Mouse (Mus musculus): ENCODE data around the gene Fancg.
"Not testable (repeated sequence)": the region's sequence is repeated elsewhere in the genome, so short reads cannot be mapped to it uniquely, and the experiment has no call there.

The Fancg gene

GRCm38 (mm10) chr4:42999451-43000140 is 10.7 kb downstream of the Fancg start:
- DNase-seq (ENCODE audit: low spot score) = peak; percentile 87

- no peak for DNase-seq (ENCODE audit: low spot score)
These were observed 12.3 kb downstream of the Fancg start for GRCm38 (mm10) chr4:42998022-42998421.

DNA sequence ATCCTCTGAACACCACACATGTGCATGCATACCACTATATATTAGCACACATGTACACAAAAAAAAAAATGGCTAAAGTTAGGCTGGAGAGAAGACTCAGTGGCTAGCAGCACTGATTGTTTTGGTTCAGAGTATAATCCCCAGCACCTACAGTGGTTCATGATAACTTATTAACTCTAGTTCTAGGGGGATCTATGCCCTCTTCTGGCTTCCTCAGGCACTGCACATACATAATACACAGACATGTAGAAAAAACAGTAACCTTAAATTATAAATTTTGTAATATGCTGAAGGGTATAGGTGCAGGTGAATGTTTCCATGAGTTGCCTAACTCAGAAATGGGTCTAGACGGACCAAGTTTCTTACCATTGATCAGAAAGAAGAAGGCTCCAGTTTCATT is 22.0 kb downstream of the Fancg start:
- no peak for DNase-seq (ENCODE audit: low spot score)

DNA sequence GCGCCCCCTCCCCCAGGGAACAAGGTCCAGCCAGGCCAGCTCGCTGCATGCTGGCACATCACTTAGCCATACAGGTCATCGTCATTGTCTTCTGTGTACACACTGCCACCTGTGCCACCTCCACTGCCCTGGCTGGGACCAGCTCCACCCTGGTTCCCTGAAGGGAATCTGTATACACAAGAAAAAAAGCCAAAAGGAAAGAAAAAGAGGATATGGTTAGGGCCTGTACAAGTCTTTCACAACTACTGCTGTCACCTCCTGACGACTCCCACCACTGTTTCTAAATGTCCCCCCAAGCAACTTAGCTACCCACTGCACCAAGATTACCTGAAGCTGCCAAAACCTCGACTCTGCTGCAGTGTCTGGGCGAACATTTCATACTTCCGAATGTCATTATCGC is 29.8 kb downstream of the Fancg start:
- DNase-seq (ENCODE audit: low spot score) = not testable (repeated sequence)

DNA sequence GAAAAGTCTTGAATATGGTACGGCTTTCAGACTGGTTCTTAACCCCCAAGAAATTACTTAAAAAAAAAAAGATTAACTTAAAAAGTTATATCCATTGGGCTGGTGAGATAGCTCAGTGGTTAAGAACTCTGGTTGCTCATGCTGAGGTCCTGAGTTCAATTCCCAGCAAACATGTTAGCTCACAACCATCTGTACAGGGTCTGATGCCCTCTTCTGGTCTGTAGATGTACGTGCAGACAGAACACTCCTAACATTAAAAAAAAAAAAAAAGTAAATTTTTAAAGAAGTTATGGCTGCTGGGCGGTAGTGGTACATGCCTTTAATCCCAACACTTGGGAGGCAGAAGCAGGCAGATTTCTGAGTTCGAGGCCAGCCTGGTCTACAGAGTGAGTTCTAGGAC is 32.2 kb downstream of the Fancg start:
- no peak for DNase-seq (ENCODE audit: low spot score)

GRCm38 (mm10) chr4:42973868-42974267 is 36.4 kb downstream of the Fancg start:
- no peak for DNase-seq (ENCODE audit: low spot score)

DNA sequence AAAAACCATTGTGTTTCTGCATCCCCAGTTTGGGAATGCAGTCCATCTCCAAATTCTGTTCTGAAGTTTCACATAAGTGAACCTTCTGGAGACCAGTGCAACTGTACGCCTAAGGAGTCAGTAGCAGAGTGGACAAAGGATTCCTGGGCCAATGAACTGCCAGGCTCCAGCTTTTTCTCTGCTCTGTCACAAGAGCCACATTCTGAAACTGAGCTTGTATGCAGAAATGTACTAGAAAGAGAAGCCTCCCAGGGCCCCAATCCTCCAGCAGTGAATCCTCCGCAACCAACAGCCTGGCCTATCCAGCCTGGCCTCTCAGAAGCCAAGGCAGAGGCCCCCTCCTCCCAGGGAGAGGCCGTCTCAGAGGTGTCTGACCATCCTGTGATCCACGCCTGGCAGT is 37.4 kb downstream of the Fancg start:
- no peak for DNase-seq (ENCODE audit: low spot score)

GRCm38 (mm10) chr4:42969304-42969703 is 41.0 kb downstream of the Fancg start, which contains the start of gene 1700022I11Rik:
TSS of gene 1700022I11Rik (plus strand) at chr4:42969604.
- DNase-seq (ENCODE audit: low spot score) = no peak

- no peak for DNase-seq (ENCODE audit: low spot score)
These were observed 45.1 kb downstream of the Fancg start for GRCm38 (mm10) chr4:42965039-42965719.

GRCm38 (mm10) chr4:42963480-42963879 is 46.8 kb downstream of the Fancg start:
- no peak for DNase-seq (ENCODE audit: low spot score)

- DNase-seq (ENCODE audit: low spot score) = no peak
These were observed 48.7 kb downstream of the Fancg start for GRCm38 (mm10) chr4:42961592-42961991.

GRCm38 (mm10) chr4:42959382-42959781 is 50.9 kb downstream of the Fancg start:
- DNase-seq (ENCODE audit: low spot score) = no peak

GRCm38 (mm10) chr4:42958942-42959341 is 51.4 kb downstream of the Fancg start:
- no peak for DNase-seq (ENCODE audit: low spot score)

GRCm38 (mm10) chr4:42957979-42958378 is 52.3 kb downstream of the Fancg start:
- DNase-seq (ENCODE audit: low spot score) = no peak

GRCm38 (mm10) chr4:42957306-42957705 is 53.0 kb downstream of the Fancg start:
- no peak for DNase-seq (ENCODE audit: low spot score)

- DNase-seq (ENCODE audit: low spot score) = no peak
These were observed 53.7 kb downstream of the Fancg start for GRCm38 (mm10) chr4:42956581-42956980.

DNA sequence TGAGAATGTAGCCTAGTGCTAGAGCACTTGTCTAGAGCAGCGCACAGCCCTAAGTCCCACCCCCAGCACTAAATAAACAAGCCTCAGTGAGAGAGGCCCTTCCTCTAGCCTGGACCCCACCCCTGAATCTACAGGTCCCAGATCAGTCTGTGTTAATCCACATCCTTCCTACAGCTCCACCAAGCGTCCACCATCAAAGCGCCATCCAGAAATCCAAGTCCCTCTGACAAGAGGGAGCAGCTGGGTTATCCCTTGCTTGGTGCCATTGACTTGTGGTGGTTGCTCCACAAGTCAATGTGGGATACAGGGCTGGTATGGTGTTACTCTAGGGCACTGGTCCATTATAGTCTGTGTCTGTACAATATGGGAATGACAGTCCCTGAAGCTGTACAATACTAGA is 55.1 kb downstream of the Fancg start:
- DNase-seq (ENCODE audit: low spot score) = no peak

- peak; percentile 46 for DNase-seq (ENCODE audit: low spot score)
These were observed 56.0 kb downstream of the Fancg start for GRCm38 (mm10) chr4:42954297-42954696.

GRCm38 (mm10) chr4:42953435-42954094 is 56.7 kb downstream of the Fancg start:
- DNase-seq (ENCODE audit: low spot score) = no peak

- DNase-seq (ENCODE audit: low spot score) = no peak
These were observed 57.7 kb downstream of the Fancg start for GRCm38 (mm10) chr4:42952563-42952962.
